Mouse (Mus musculus) Patski (cell line): Measurements from ENCODE around the gene Kirrel3. TPM values are rescaled to one million over a fixed set of nuclear protein-coding genes. Genes with fewer than 3 reads are reported as not detected.

Experiments
- ATAC-seq: fragments of 100-300 bp; one replicate; pipeline ENCODE4 v1.8.0; 2021
- CTCF ChIA-PET: fragments of 350-600 bp; sonication (Branson Sonifier 250); formaldehyde crosslinking; loops from one replicate; lab custom pipeline; 2022; ENCODE audit warnings: inconsistent platforms; lab: Charles Lee
- POLR2A ChIA-PET: fragments of 350-600 bp; sonication (Branson Sonifier 250); formaldehyde crosslinking; loops from one replicate; lab custom pipeline; 2022; ENCODE audit warnings: antibody characterized with exemption, inconsistent platforms; lab: Charles Lee
- DNase-seq: peaks from one replicate; pipeline ENCODE4 v3.0.0-alpha.2; 2011; ENCODE audit warnings: low read depth, low spot score
- H3K27me3 ChIP-seq: fragments of 371-371 bp; one replicate; pipeline ENCODE4 v1.5.1; 2021
- CTCF ChIP-seq: fragments of 100-300 bp; IDR thresholded peaks from one replicate; pipeline ENCODE4 v1.5.1; 2021
- in situ Hi-C: fragments of 300-500 bp; cut with MboI; formaldehyde crosslinking; loops from 3 replicates; pipeline ENCODE4 v1.11.1; 2018; ENCODE audit warnings: low pct_unique_long_range_greater_than_20kb, mixed read lengths
- polyA plus RNA-seq: library from polyadenylated mRNA; unstranded; gene quantifications from one replicate; pipeline ENCODE4 v1.2.3, GENCODE M21; 2021

Gene Kirrel3
- polyA plus RNA-seq, 1 experiment from 2014 or later, result 3.1 TPM

- in situ Hi-C loops, result no loop called here
- ATAC-seq, result no peak
- CTCF ChIA-PET, result interaction anchor here (1.2 kb wide), 1 partner anchor 17 kb away, joined by 3 read pairs; no protein-coding TSS in a partner anchor
Measured at GRCm38 (mm10) chr9:35052671-35053070, 567.0 kb downstream of the Kirrel3 start.

GRCm38 (mm10) chr9:35053081-35053480 lies 567.4 kb downstream of the Kirrel3 start:
- no peak for TF ChIP-seq CTCF
- ATAC-seq (no peak), DNase-seq (no peak)
- POLR2A ChIA-PET, result no interaction called here
- no peaks in the 10 kb centered on the region for H3K27me3 ChIP-seq
- CTCF ChIA-PET, result no interaction called here
- in situ Hi-C loops, result no loop called here

More at GRCm38 (mm10) chr9:35052671-35053070, 567.0 kb downstream of the Kirrel3 start:
- no peak for TF ChIP-seq CTCF
- H3K27me3 ChIP-seq, result no peaks in the 10 kb centered on the region
- POLR2A ChIA-PET, result no interaction called here
- no peak for DNase-seq

GRCm38 (mm10) chr9:35053669-35054068 lies 568.0 kb downstream of the Kirrel3 start:
- in situ Hi-C loops, result no loop called here
- POLR2A ChIA-PET, result interaction anchor here (0.7 kb wide), 1 partner anchor 11 kb away, joined by 6 read pairs; no protein-coding TSS in a partner anchor
- no peaks in the 10 kb centered on the region for H3K27me3 ChIP-seq
- no peak for TF ChIP-seq CTCF
- no peak for ATAC-seq
- CTCF ChIA-PET, result no interaction called here
- DNase-seq, result no peak

- DNase-seq, result no peak
- POLR2A ChIA-PET, result no interaction called here
- no peak for ATAC-seq
- no peaks in the 10 kb centered on the region for H3K27me3 ChIP-seq
- in situ Hi-C loops, result no loop called here
- CTCF ChIA-PET, result interaction anchor here (1.0 kb wide), 1 partner anchor 72 kb away, joined by 3 read pairs; no protein-coding TSS in a partner anchor
- no peak for TF ChIP-seq CTCF
Measured at GRCm38 (mm10) chr9:35055528-35056330, 570.0 kb downstream of the Kirrel3 start.

- ChIA-PET POLR2A (no interaction called here), CTCF (interaction anchor here (1.0 kb wide), 1 partner anchor 73 kb away, joined by 3 read pairs; no protein-coding TSS in a partner anchor)
- DNase-seq, result no peak
- in situ Hi-C loops, result no loop called here
- TF ChIP-seq CTCF, result no peak
- ATAC-seq, result no peak
- H3K27me3 ChIP-seq, result no peaks in the 10 kb centered on the region
Measured at GRCm38 (mm10) chr9:35056611-35057010, 570.9 kb downstream of the Kirrel3 start.

GRCm38 (mm10) chr9:35057631-35058030 lies 571.9 kb downstream of the Kirrel3 start:
- CTCF ChIA-PET, result no interaction called here
- in situ Hi-C loops, result no loop called here

GRCm38 (mm10) chr9:35058186-35058585 lies 572.5 kb downstream of the Kirrel3 start:
- ChIA-PET CTCF (no interaction called here), POLR2A (interaction anchor here (1.2 kb wide), 1 partner anchor 23 kb away, joined by 3 read pairs; no protein-coding TSS in a partner anchor)
- TF ChIP-seq CTCF, result no peak
- DNase-seq, result no peak
- in situ Hi-C loops, result no loop called here
- no peak for ATAC-seq
- H3K27me3 ChIP-seq, result no peaks in the 10 kb centered on the region

More at GRCm38 (mm10) chr9:35057631-35058030, 571.9 kb downstream of the Kirrel3 start:
- POLR2A ChIA-PET, result no interaction called here
- no peak for ATAC-seq
- no peak for DNase-seq
- no peaks in the 10 kb centered on the region for H3K27me3 ChIP-seq
- TF ChIP-seq CTCF, result no peak

GRCm38 (mm10) chr9:35058596-35059354 lies 573.1 kb downstream of the Kirrel3 start:
- no peaks in the 10 kb centered on the region for H3K27me3 ChIP-seq
- no peak for DNase-seq
- in situ Hi-C loops, result no loop called here
- TF ChIP-seq CTCF, result no peak
- CTCF ChIA-PET, result no interaction called here
- ATAC-seq, result no peak
- POLR2A ChIA-PET, result interaction anchor here (1.2 kb wide), 1 partner anchor 23 kb away, joined by 3 read pairs; no protein-coding TSS in a partner anchor

GRCm38 (mm10) chr9:35059881-35060280 lies 574.2 kb downstream of the Kirrel3 start:
- CTCF ChIA-PET, result no interaction called here
- ATAC-seq, result no peak
- in situ Hi-C loops, result no loop called here
- no peaks in the 10 kb centered on the region for H3K27me3 ChIP-seq
- POLR2A ChIA-PET, result no interaction called here
- DNase-seq, result no peak
- no peak for TF ChIP-seq CTCF

GRCm38 (mm10) chr9:35061446-35061845 lies 575.8 kb downstream of the Kirrel3 start:
- no peaks in the 10 kb centered on the region for H3K27me3 ChIP-seq
- in situ Hi-C loops, result no loop called here
- ChIA-PET CTCF (interaction anchor here (1.2 to 1.9 kb wide), 2 partner anchors 10 to 33 kb away, joined by 4 to 6 read pairs; no protein-coding TSS in a partner anchor), POLR2A (no interaction called here)
- ATAC-seq, result no peak
- DNase-seq, result no peak
- no peak for TF ChIP-seq CTCF
